Mouse (Mus musculus): Measurements from ENCODE around the gene Kcnab1. TPM values are rescaled to one million over a fixed set of nuclear protein-coding genes. Genes with fewer than 3 reads are reported as not detected.

Gene Kcnab1
- polyA plus RNA-seq, 1 experiment from 2014 or later, result 0.30 TPM

DNA sequence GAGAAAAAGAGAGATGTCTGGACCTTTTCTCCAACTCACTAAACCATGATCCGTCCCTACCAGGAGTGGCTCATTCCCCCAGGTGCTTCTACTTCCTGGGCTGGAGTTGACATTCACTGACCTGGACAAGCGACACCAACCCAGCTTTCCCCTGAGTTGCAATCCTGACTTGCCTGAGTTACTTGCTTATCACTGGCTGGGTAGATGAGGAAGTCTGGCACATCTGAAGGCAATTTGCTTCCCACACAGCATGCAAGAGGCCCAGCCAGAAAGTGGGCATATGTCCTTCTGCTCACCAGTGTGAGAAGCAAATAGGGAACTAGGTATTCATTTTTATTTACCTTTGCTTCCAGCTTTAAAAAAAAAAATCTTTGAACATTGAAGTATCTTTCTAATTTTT lies 174.2 kb downstream of the Kcnab1 start:
- Histone ChIP-seq H3K4me1 (ENCODE audit: control insufficient read depth, low read depth, low read length) (no peaks in the 10 kb centered on the region), H3K27ac (ENCODE audit: low read length) (no peak overlapping the region), H3K36me3 (ENCODE audit: control insufficient read depth, insufficient read depth) (no peaks in the 10 kb centered on the region), H3K9me3 (replicated peaks; ENCODE audit: control insufficient read depth, low read length) (no peaks in the 10 kb centered on the region), H3K27me3 (ENCODE audit: control insufficient read depth, insufficient read depth, low read depth, low read length) (no peaks in the 10 kb centered on the region), H3K9ac (ENCODE audit: low read depth, low read length) (no peak overlapping the region), H3K4me3 (ENCODE audit: low read depth, low read length) (no peak overlapping the region), H3K4me2 (ENCODE audit: low read depth, low read length) (no peak overlapping the region)
- 65% methylated on average over 2 of the region's 2 CpGs for WGBS (ENCODE audit: insufficient replicate concordance)
- ATAC-seq (ENCODE audit: low read depth), result no peak

DNA sequence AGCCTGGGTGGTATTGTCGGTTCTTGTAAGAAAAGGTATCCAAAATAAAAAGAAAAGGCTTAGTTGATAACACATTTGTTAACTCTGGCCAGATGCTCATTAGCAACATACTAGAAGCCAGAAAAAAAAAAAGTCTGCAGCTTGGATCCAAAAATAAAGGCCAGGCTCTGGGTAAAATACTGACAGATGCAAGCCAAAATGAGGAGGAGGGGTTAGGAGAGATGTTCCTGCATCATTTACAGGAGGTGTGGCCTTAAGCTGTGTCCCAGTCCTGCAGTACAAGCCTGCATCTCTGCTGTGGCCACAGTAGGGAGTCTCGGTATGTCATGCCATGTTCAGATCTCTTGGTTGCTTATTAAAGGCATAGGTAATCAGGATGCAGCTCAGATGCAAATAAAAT lies 179.8 kb downstream of the Kcnab1 start:
- ATAC-seq (ENCODE audit: low read depth), result no peak
- 65% methylated on average over 2 of the region's 2 CpGs for WGBS (ENCODE audit: insufficient replicate concordance)

DNA sequence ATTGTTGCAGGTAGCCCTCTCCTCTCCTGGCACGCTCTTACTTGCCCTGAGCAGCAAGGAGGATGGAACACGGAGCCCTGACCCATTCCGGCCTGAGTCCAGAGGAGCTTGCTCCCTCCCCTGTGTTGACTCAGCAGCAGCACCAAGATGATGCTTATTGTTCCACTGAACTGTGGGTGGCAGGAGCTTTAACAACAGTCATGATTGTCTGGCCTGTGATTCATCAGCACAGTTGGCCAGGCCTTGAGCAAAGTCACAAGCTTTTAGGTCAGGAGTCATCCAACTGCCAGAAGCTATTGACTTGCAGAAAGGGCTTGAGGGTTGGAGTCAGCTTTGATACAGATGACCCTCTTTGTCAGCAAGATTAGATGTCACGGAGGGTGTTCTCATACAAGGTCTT lies 187.8 kb downstream of the Kcnab1 start:
- no peak overlapping the region for H3K27ac ChIP-seq (ENCODE audit: low read length)
- no peak overlapping the region for H3K4me3 ChIP-seq (ENCODE audit: low read depth, low read length)
- H3K27me3 ChIP-seq (ENCODE audit: control insufficient read depth, insufficient read depth, low read depth, low read length), result no peaks in the 10 kb centered on the region
- no peak overlapping the region for H3K9ac ChIP-seq (ENCODE audit: low read depth, low read length)
- no peaks in the 10 kb centered on the region for H3K36me3 ChIP-seq (ENCODE audit: control insufficient read depth, insufficient read depth)
- H3K4me1 ChIP-seq (ENCODE audit: control insufficient read depth, low read depth, low read length), result no peaks in the 10 kb centered on the region
- WGBS (ENCODE audit: insufficient replicate concordance), result 59% methylated on average over 4 of the region's 4 CpGs
- H3K9me3 ChIP-seq (replicated peaks; ENCODE audit: control insufficient read depth, low read length), result no peaks in the 10 kb centered on the region
- H3K4me2 ChIP-seq (ENCODE audit: low read depth, low read length), result no peak overlapping the region
- ATAC-seq (ENCODE audit: low read depth), result no peak

More for the DNA sequence above, 179.8 kb downstream of the Kcnab1 start:
- H3K27ac ChIP-seq (ENCODE audit: low read length), result no peak overlapping the region
- no peak overlapping the region for H3K4me2 ChIP-seq (ENCODE audit: low read depth, low read length)
- H3K4me1 ChIP-seq (ENCODE audit: control insufficient read depth, low read depth, low read length), result no peaks in the 10 kb centered on the region
- no peaks in the 10 kb centered on the region for H3K36me3 ChIP-seq (ENCODE audit: control insufficient read depth, insufficient read depth)
- no peak overlapping the region for H3K4me3 ChIP-seq (ENCODE audit: low read depth, low read length)
- no peak overlapping the region for H3K9ac ChIP-seq (ENCODE audit: low read depth, low read length)
- H3K27me3 ChIP-seq (ENCODE audit: control insufficient read depth, insufficient read depth, low read depth, low read length), result no peaks in the 10 kb centered on the region
- no peaks in the 10 kb centered on the region for H3K9me3 ChIP-seq (replicated peaks; ENCODE audit: control insufficient read depth, low read length)

DNA sequence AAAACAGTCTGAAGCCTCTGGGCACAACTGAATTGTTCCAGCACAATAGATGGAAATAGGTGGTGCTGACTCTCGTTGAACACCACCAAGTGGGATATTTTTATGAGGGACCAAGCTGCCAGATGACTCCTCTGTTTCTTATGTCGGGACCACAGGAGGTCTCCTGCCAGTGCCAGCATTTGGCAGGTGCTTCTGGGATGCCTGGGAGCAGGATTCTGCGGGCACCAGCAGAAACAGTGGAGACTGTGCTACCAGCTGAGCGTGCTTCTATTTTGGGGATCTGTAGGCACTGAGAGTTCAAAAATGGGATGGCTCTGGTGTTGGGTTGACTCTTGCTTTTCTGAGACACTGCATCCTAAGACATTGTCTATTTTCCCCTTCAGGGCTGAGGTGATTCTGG lies 190.0 kb downstream of the Kcnab1 start:
- Histone ChIP-seq H3K27ac (ENCODE audit: low read length) (no peak overlapping the region), H3K9ac (ENCODE audit: low read depth, low read length) (no peak overlapping the region), H3K9me3 (replicated peaks; ENCODE audit: control insufficient read depth, low read length) (no peaks in the 10 kb centered on the region), H3K36me3 (ENCODE audit: control insufficient read depth, insufficient read depth) (no peaks in the 10 kb centered on the region), H3K4me3 (ENCODE audit: low read depth, low read length) (no peak overlapping the region), H3K4me1 (ENCODE audit: control insufficient read depth, low read depth, low read length) (no peaks in the 10 kb centered on the region), H3K4me2 (ENCODE audit: low read depth, low read length) (no peak overlapping the region), H3K27me3 (ENCODE audit: control insufficient read depth, insufficient read depth, low read depth, low read length) (no peaks in the 10 kb centered on the region)
- 58% methylated on average over 4 of the region's 4 CpGs for WGBS (ENCODE audit: insufficient replicate concordance)
- no peak for ATAC-seq (ENCODE audit: low read depth)

DNA sequence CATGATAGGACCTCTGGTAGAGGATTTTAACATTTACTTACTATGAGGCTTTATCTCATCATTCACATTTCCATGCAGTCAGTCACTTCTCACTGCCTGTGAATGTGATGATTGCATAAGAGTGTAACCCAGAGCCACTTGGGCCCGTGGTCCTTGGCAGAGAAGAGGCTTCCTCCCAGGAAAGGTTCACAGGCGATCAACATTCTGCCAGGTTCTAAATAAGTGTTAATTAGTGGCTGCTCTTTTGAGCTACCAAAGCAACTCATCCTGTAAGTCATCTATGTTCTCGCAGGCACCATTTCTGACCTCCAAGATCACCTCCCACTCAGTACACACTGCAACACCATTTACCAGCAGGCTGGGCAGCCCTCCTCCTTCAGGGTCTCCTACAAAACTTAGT lies 192.3 kb downstream of the Kcnab1 start:
- Histone ChIP-seq H3K4me2 (ENCODE audit: low read depth, low read length) (no peak overlapping the region), H3K36me3 (ENCODE audit: control insufficient read depth, insufficient read depth) (no peaks in the 10 kb centered on the region), H3K27ac (ENCODE audit: low read length) (no peak overlapping the region), H3K4me3 (ENCODE audit: low read depth, low read length) (no peak overlapping the region), H3K27me3 (ENCODE audit: control insufficient read depth, insufficient read depth, low read depth, low read length) (no peaks in the 10 kb centered on the region), H3K4me1 (ENCODE audit: control insufficient read depth, low read depth, low read length) (no peaks in the 10 kb centered on the region), H3K9me3 (replicated peaks; ENCODE audit: control insufficient read depth, low read length) (no peaks in the 10 kb centered on the region), H3K9ac (ENCODE audit: low read depth, low read length) (no peak overlapping the region)
- WGBS (ENCODE audit: insufficient replicate concordance), result 43% methylated on average over 3 of the region's 3 CpGs
- ATAC-seq (ENCODE audit: low read depth), result no peak

DNA sequence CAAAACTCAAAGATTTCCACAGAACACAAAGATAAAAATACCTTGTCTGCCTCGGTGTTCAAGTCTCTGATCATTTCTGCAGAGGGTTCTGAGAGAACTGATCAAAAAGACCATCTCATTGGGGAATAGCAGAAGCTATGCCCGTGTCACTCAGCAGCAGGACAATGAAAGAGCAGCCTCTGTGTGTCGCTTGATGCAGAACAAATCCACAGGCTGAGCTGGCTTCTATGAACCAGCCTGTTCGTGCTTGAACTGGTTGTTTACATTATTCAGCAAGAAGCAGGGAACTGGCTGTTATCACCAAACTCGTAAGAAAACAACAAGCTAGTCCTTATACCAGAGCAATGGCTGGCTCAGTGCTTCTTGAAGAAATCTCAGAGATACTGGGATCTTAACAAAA lies 193.4 kb downstream of the Kcnab1 start:
- H3K4me1 ChIP-seq (ENCODE audit: control insufficient read depth, low read depth, low read length), result no peaks in the 10 kb centered on the region
- H3K27me3 ChIP-seq (ENCODE audit: control insufficient read depth, insufficient read depth, low read depth, low read length), result no peaks in the 10 kb centered on the region
- no peak overlapping the region for H3K4me2 ChIP-seq (ENCODE audit: low read depth, low read length)
- H3K9ac ChIP-seq (ENCODE audit: low read depth, low read length), result no peak overlapping the region
- no peak overlapping the region for H3K27ac ChIP-seq (ENCODE audit: low read length)
- H3K9me3 ChIP-seq (replicated peaks; ENCODE audit: control insufficient read depth, low read length), result no peaks in the 10 kb centered on the region
- ATAC-seq (ENCODE audit: low read depth), result no peak
- no peaks in the 10 kb centered on the region for H3K36me3 ChIP-seq (ENCODE audit: control insufficient read depth, insufficient read depth)
- H3K4me3 ChIP-seq (ENCODE audit: low read depth, low read length), result no peak overlapping the region
- WGBS (ENCODE audit: insufficient replicate concordance), result 27% methylated on average over 5 of the region's 5 CpGs

DNA sequence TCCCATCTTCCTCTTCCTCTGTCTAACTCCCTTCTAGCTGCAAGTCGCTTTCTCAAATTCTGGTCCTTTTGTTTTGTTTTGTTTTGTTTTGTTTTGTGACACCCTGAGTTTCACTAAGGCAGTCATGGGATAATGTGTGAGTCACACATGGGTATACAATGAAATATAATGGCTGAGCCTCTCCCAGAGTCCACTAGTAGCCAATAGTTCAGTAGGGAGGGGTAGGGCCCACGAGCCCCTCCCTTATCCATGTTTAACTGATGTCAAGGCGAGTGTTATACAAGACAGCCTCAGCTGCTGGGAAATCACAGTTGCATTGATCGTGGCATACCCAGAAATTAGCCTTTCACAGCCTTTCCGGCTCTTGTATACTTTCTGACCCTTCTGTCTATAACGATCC lies 206.7 kb downstream of the Kcnab1 start:
- Histone ChIP-seq H3K4me1 (ENCODE audit: control insufficient read depth, low read depth, low read length) (no peaks in the 10 kb centered on the region), H3K27me3 (ENCODE audit: control insufficient read depth, insufficient read depth, low read depth, low read length) (no peaks in the 10 kb centered on the region), H3K4me3 (ENCODE audit: low read depth, low read length) (no peak overlapping the region), H3K9ac (ENCODE audit: low read depth, low read length) (no peak overlapping the region), H3K4me2 (ENCODE audit: low read depth, low read length) (no peak overlapping the region), H3K9me3 (replicated peaks; ENCODE audit: control insufficient read depth, low read length) (no peaks in the 10 kb centered on the region), H3K36me3 (ENCODE audit: control insufficient read depth, insufficient read depth) (no peaks in the 10 kb centered on the region), H3K27ac (ENCODE audit: low read length) (no peak overlapping the region)
- no peak for ATAC-seq (ENCODE audit: low read depth)
- 61% methylated on average over 6 of the region's 6 CpGs for WGBS (ENCODE audit: insufficient replicate concordance)

DNA sequence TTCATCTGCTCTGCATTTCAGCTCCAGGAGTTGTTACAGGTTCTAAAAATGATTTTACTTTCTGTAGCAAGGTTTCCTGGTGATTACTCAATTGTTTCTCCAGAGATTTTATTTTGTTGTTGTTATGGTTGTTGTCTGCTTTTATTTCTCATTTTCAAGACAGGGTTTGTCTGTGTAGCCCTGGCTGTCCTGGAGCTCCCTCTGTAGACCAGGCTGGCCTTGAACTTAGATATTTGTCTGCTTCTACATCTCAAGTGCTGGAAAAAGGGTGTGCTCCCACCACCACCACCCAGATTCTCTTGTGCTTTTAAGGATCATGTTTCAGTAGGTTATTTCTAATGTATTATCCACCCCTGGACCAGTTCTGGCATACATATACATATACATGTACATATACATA lies 207.6 kb downstream of the Kcnab1 start:
- no peak overlapping the region for H3K4me3 ChIP-seq (ENCODE audit: low read depth, low read length)
- no peaks in the 10 kb centered on the region for H3K4me1 ChIP-seq (ENCODE audit: control insufficient read depth, low read depth, low read length)
- H3K9ac ChIP-seq (ENCODE audit: low read depth, low read length), result no peak overlapping the region
- no peaks in the 10 kb centered on the region for H3K27me3 ChIP-seq (ENCODE audit: control insufficient read depth, insufficient read depth, low read depth, low read length)
- no peak overlapping the region for H3K27ac ChIP-seq (ENCODE audit: low read length)
- no peak for ATAC-seq (ENCODE audit: low read depth)
- H3K4me2 ChIP-seq (ENCODE audit: low read depth, low read length), result no peak overlapping the region
- H3K36me3 ChIP-seq (ENCODE audit: control insufficient read depth, insufficient read depth), result no peaks in the 10 kb centered on the region
- no peaks in the 10 kb centered on the region for H3K9me3 ChIP-seq (replicated peaks; ENCODE audit: control insufficient read depth, low read length)

DNA sequence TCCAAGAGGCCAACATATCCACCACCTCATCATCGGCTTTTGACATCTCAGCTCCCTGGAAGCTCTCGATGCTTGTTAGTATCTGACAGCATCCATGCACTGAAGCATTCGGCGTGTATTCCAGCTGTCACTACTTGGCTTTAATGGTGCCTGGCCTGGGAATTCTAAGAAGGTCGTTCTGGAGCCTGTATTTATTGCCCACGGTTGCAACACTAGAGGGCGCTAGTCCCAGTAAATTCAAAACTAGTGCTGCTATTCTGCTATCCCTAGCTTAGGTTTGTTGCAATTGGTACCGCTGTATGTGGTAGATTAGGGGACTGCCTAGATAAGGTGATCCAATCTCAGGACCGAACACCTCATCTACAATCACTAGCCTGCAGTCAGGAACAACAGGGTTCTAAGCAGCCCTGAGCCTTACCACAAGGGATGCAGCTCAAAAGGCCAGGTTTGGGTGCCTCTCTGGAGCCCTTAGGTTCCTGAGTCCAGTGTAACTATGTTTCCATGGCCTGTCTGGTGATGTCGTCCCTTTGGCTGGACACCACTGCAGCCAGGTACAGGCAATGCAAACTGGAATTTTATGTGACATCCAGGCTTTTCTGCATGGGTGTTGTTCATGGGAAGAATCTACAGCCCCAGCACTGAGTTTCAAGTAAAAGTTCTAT lies 208.8 kb downstream of the Kcnab1 start:
- 28% methylated on average over 10 of the region's 10 CpGs for WGBS (ENCODE audit: insufficient replicate concordance)
- H3K4me3 ChIP-seq (ENCODE audit: low read depth, low read length), result no peak overlapping the region
- no peaks in the 10 kb centered on the region for H3K36me3 ChIP-seq (ENCODE audit: control insufficient read depth, insufficient read depth)
- no peak overlapping the region for H3K9ac ChIP-seq (ENCODE audit: low read depth, low read length)
- no peaks in the 10 kb centered on the region for H3K9me3 ChIP-seq (replicated peaks; ENCODE audit: control insufficient read depth, low read length)
- no peaks in the 10 kb centered on the region for H3K27me3 ChIP-seq (ENCODE audit: control insufficient read depth, insufficient read depth, low read depth, low read length)
- H3K4me1 ChIP-seq (ENCODE audit: control insufficient read depth, low read depth, low read length), result no peaks in the 10 kb centered on the region
- ATAC-seq (ENCODE audit: low read depth), result no peak
- no peak overlapping the region for H3K4me2 ChIP-seq (ENCODE audit: low read depth, low read length)
- H3K27ac ChIP-seq (ENCODE audit: low read length), result no peak overlapping the region
